Mouse (Mus musculus): ENCODE measurements around the gene Pwwp2b.
A peak's percentile ranks its signal among the peaks of the same experiment; 100 is the strongest.

Gene Pwwp2b

GRCm38 (mm10) chr7:139224725-139225124, 23.6 kb upstream of the Pwwp2b start:
- no peak for DNase-seq (ENCODE audit: low spot score)

GRCm38 (mm10) chr7:139226416-139226815, 21.9 kb upstream of the Pwwp2b start:
- DNase-seq (ENCODE audit: low spot score): no peak

- no peak for DNase-seq (ENCODE audit: low spot score)
These were observed 19.7 kb upstream of the Pwwp2b start for GRCm38 (mm10) chr7:139228447-139229171.

GRCm38 (mm10) chr7:139229837-139230236, 18.4 kb upstream of the Pwwp2b start:
- no peak for DNase-seq (ENCODE audit: low spot score)

- DNase-seq (ENCODE audit: low spot score): no peak
These were observed 18.0 kb upstream of the Pwwp2b start for GRCm38 (mm10) chr7:139230241-139230640.

GRCm38 (mm10) chr7:139233714-139234113, 14.6 kb upstream of the Pwwp2b start:
- peak; percentile 66 for DNase-seq (ENCODE audit: low spot score)

GRCm38 (mm10) chr7:139234426-139235188, 13.7 kb upstream of the Pwwp2b start:
- no peak for DNase-seq (ENCODE audit: low spot score)

- DNase-seq (ENCODE audit: low spot score): no peak
These were observed 12.5 kb upstream of the Pwwp2b start for GRCm38 (mm10) chr7:139235651-139236358.

GRCm38 (mm10) chr7:139239432-139239831, 8.8 kb upstream of the Pwwp2b start:
- DNase-seq (ENCODE audit: low spot score): no peak

GRCm38 (mm10) chr7:139246086-139246485, 2.2 kb upstream of the Pwwp2b start:
- no peak for DNase-seq (ENCODE audit: low spot score)

GRCm38 (mm10) chr7:139246931-139247880, 1.1 kb upstream of the Pwwp2b start:
- no peak for DNase-seq (ENCODE audit: low spot score)

- no peak for DNase-seq (ENCODE audit: low spot score)
These were observed 528 bp downstream of the Pwwp2b start for GRCm38 (mm10) chr7:139248615-139249405.

- no peak for DNase-seq (ENCODE audit: low spot score)
These were observed 1.3 kb downstream of the Pwwp2b start for GRCm38 (mm10) chr7:139249406-139250210.

GRCm38 (mm10) chr7:139251881-139252301, 3.6 kb downstream of the Pwwp2b start:
- no peak for DNase-seq (ENCODE audit: low spot score)

GRCm38 (mm10) chr7:139252566-139252965, 4.3 kb downstream of the Pwwp2b start:
- no peak for DNase-seq (ENCODE audit: low spot score)

- DNase-seq (ENCODE audit: low spot score): no peak
These were observed 4.7 kb downstream of the Pwwp2b start for GRCm38 (mm10) chr7:139252986-139253385.

GRCm38 (mm10) chr7:139253462-139253861, 5.2 kb downstream of the Pwwp2b start:
- no peak for DNase-seq (ENCODE audit: low spot score)

- no peak for DNase-seq (ENCODE audit: low spot score)
These were observed 6.3 kb downstream of the Pwwp2b start for GRCm38 (mm10) chr7:139254626-139255025.

GRCm38 (mm10) chr7:139257752-139258542, 9.7 kb downstream of the Pwwp2b start:
- DNase-seq (ENCODE audit: low spot score): no peak
